Mouse (Mus musculus): ENCODE measurements at regions not wholly inside any gene's neighbourhood (a gene's known extent, or its start where the extent isn't known, plus 50 kb on each side); places are given as distances from the start of the nearest gene placed in this dataset.

DNA sequence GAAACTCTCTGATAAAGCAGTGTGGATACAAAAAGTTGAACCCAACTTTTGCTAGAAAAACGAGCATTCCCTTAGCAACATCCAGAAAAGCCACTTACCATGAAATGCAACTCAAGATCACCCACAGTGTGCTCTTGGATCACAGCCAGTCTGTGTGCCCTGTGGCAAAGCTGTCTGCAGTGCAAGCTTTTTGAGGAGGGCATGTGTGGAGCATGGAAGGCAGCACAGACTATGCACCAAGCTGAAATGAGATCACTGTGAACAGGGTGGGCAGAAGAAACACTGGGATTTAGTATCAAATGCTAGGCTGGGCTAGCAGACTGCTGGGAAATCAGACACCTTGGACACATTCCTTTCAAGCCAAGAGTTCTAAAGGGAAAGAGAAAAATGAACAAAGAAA, 162.4 kb downstream of the Sim1 start:
- Histone ChIP-seq H3K9me3 (ENCODE audit: control insufficient read depth, low read length) (no peaks in the 10 kb centered on the region), H3K4me3 (ENCODE audit: low read length) (no peak overlapping the region), H3K4me1 (ENCODE audit: control insufficient read depth, insufficient read depth, low read length) (no peaks in the 10 kb centered on the region), H3K36me3 (ENCODE audit: control insufficient read depth, insufficient read depth, low read length) (no peaks in the 10 kb centered on the region), H3K27ac (ENCODE audit: low read depth, low read length) (no peak overlapping the region), H3K9ac (ENCODE audit: low read depth, low read length) (no peak overlapping the region), H3K4me2 (replicated peaks; ENCODE audit: low read depth, low read length) (no peak overlapping the region), H3K27me3 (ENCODE audit: control insufficient read depth, insufficient read depth, low read length) (no peaks in the 10 kb centered on the region)
- WGBS: 61% methylated on average over 1 of the region's 1 CpGs
- ATAC-seq (ENCODE audit: low FRiP score, low TSS enrichment): no peak

DNA sequence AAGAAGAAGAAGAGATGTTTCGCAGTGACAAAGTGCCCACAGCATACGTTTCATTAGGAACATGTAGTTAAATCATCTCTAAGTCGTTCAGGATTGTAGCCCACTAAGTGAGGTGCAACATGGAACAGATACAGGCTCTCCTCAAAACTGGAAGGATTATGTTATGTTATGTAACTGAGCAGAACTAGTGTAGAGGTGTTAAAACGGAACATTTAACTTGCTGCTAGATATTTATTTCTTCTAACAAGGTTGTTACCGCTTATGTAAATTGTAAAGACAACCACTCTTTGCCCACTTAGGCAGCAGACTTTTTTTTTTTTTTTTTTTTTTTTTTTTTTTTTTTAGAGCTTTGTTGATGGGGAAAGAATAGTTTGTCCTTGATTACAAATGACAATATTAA, 163.8 kb downstream of the Sim1 start:
- Histone ChIP-seq H3K9me3 (ENCODE audit: control insufficient read depth, low read length) (no peaks in the 10 kb centered on the region), H3K27me3 (ENCODE audit: control insufficient read depth, insufficient read depth, low read length) (no peaks in the 10 kb centered on the region), H3K4me1 (ENCODE audit: control insufficient read depth, insufficient read depth, low read length) (no peaks in the 10 kb centered on the region), H3K9ac (ENCODE audit: low read depth, low read length) (no peak overlapping the region), H3K4me3 (ENCODE audit: low read length) (no peak overlapping the region), H3K4me2 (replicated peaks; ENCODE audit: low read depth, low read length) (no peak overlapping the region), H3K27ac (ENCODE audit: low read depth, low read length) (no peak overlapping the region), H3K36me3 (ENCODE audit: control insufficient read depth, insufficient read depth, low read length) (no peaks in the 10 kb centered on the region)
- no peak for ATAC-seq (ENCODE audit: low FRiP score, low TSS enrichment)
- 81% methylated on average over 5 of the region's 5 CpGs for WGBS

DNA sequence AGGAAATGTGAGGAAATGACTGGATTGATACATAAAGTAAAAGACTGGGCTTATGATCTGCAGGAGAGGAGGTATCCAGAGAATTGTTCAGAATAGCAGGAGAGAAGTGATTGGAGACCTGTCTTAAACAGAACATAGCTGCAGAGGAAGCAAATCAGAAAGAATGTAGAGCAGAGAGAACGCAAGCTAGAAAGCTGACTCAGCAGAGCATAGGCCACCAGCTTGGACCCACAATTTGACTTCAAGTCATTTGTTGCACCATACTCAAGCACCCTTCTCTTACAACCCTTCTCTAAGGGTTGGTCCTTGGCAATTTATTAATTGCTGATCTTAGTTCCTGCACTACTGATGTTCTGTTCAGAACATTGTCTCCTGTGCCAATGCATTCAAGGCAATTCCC, 207.0 kb downstream of the Sim1 start:
- no peak for ATAC-seq (ENCODE audit: low FRiP score, low TSS enrichment)
- H3K36me3 ChIP-seq (ENCODE audit: control insufficient read depth, insufficient read depth, low read length): no peaks in the 10 kb centered on the region
- H3K27me3 ChIP-seq (ENCODE audit: control insufficient read depth, insufficient read depth, low read length): no peaks in the 10 kb centered on the region
- no peak overlapping the region for H3K4me2 ChIP-seq (replicated peaks; ENCODE audit: low read depth, low read length)
- WGBS: 91% methylated on average over 1 of the region's 1 CpGs
- no peaks in the 10 kb centered on the region for H3K4me1 ChIP-seq (ENCODE audit: control insufficient read depth, insufficient read depth, low read length)
- no peak overlapping the region for H3K27ac ChIP-seq (ENCODE audit: low read depth, low read length)
- H3K9ac ChIP-seq (ENCODE audit: low read depth, low read length): no peak overlapping the region
- no peaks in the 10 kb centered on the region for H3K9me3 ChIP-seq (ENCODE audit: control insufficient read depth, low read length)
- H3K4me3 ChIP-seq (ENCODE audit: low read length): no peak overlapping the region

DNA sequence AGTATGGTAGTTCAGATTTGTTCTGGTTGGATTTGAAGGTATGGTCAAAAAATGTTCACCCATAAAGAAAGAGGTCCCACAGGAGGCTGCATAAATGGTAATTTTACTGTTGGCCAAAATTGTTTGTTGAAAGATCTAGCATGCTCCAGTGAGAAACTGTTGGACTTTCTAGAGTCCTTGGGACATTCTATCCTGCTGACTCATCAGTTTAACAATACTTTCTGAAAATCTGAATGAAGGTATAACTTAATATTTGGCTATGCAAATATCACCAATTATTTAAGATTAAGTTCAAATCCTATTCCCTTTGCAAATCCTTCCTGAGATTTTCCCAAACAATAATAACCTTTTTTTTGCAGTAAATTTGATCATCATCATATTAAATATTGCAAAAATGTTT, 257.3 kb downstream of the Sim1 start:
- Histone ChIP-seq H3K9ac (ENCODE audit: low read depth, low read length) (no peak overlapping the region), H3K4me3 (ENCODE audit: low read length) (no peak overlapping the region), H3K27ac (ENCODE audit: low read depth, low read length) (no peak overlapping the region), H3K27me3 (ENCODE audit: control insufficient read depth, insufficient read depth, low read length) (no peaks in the 10 kb centered on the region), H3K4me1 (ENCODE audit: control insufficient read depth, insufficient read depth, low read length) (no peaks in the 10 kb centered on the region), H3K36me3 (ENCODE audit: control insufficient read depth, insufficient read depth, low read length) (no peaks in the 10 kb centered on the region), H3K9me3 (ENCODE audit: control insufficient read depth, low read length) (no peaks in the 10 kb centered on the region), H3K4me2 (replicated peaks; ENCODE audit: low read depth, low read length) (no peak overlapping the region)
- no peak for ATAC-seq (ENCODE audit: low FRiP score, low TSS enrichment)

DNA sequence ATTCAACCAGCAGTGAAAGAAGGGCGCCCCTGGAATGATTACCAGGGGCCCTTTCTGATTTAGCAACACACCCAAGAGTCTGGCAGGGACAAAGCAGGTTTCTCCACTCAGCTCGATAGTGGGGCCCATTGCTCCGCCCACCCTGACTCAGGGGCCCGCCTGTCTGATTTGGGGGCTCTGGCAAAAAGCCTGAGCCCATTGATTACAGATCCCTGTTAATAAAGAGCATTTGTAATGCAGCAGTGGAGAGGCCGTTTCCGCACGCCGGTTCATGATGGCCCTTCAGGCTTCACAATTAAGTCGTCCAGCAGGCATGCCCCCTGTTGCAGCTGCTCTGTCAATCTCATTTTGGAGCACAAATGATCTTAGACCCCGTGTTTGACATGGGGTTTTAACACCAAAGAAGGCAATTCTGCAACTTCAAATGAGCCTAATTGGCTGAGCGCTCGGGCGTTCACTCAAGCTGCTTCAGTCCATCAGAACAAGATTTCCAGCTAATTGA, 259.0 kb downstream of the Sim1 start:
- Histone ChIP-seq H3K4me2 (replicated peaks; ENCODE audit: low read depth, low read length) (peak overlapping the region; percentile 27), H3K27ac (ENCODE audit: low read depth, low read length) (no peak overlapping the region), H3K27me3 (ENCODE audit: control insufficient read depth, insufficient read depth, low read length) (no peaks in the 10 kb centered on the region), H3K4me3 (ENCODE audit: low read length) (peak overlapping the region; percentile 16), H3K9ac (ENCODE audit: low read depth, low read length) (no peak overlapping the region; the same call in 1 of the 2 replicates), H3K9me3 (ENCODE audit: control insufficient read depth, low read length) (no peaks in the 10 kb centered on the region), H3K4me1 (ENCODE audit: control insufficient read depth, insufficient read depth, low read length) (no peaks in the 10 kb centered on the region), H3K36me3 (ENCODE audit: control insufficient read depth, insufficient read depth, low read length) (no peaks in the 10 kb centered on the region)
- 17% methylated on average over 13 of the region's 13 CpGs for WGBS
- peak; percentile 72 for ATAC-seq (ENCODE audit: low FRiP score, low TSS enrichment)

DNA sequence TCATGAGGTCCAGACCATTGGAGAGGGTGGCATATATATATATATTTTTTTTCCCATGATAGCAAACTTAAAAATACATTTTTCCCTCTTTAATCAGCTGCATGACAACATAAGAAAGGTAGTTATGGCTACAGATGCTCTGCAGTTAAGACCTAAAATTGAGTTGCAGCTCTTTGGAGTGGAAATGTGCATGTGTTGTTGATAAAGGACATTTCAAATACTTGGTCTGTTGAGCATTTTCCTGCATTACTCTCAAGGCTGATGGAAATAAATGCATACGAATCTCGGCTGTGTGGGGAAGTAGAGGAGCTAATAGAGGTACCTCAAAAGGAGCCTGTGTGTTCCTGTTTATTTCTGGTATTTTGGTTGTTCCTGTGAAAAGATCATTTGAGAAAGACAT, 259.5 kb downstream of the Sim1 start:
- Histone ChIP-seq H3K4me3 (ENCODE audit: low read length) (no peak overlapping the region), H3K36me3 (ENCODE audit: control insufficient read depth, insufficient read depth, low read length) (no peaks in the 10 kb centered on the region), H3K9me3 (ENCODE audit: control insufficient read depth, low read length) (no peaks in the 10 kb centered on the region), H3K9ac (ENCODE audit: low read depth, low read length) (no peak overlapping the region), H3K4me1 (ENCODE audit: control insufficient read depth, insufficient read depth, low read length) (no peaks in the 10 kb centered on the region), H3K4me2 (replicated peaks; ENCODE audit: low read depth, low read length) (peak overlapping the region; percentile 27; the same call in 1 of the 2 replicates), H3K27ac (ENCODE audit: low read depth, low read length) (no peak overlapping the region), H3K27me3 (ENCODE audit: control insufficient read depth, insufficient read depth, low read length) (no peaks in the 10 kb centered on the region)
- WGBS: 78% methylated on average over 2 of the region's 2 CpGs
- 0 out of 2 replicates have a peak, but pooled peaks have one; percentile 16 for ATAC-seq (ENCODE audit: low FRiP score, low TSS enrichment)

DNA sequence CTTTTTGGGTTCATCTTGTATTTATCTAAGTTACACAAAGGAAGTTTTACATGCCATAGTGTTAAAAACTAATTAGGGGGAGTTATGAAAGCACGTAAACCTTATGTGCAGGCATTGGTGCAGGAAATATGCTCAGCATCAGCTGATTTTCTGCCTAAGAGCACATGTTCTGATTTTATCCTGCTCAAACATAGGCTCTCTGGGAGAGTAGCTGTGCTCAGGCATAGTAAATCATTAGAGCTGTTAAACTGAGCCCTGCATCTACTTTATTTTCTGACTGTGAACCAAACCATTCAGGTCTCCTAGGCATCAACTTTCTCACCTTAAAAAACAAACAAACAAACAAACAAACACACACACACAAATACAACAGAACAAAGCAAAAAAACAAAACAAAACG, 260.2 kb downstream of the Sim1 start:
- no peak overlapping the region for H3K4me3 ChIP-seq (ENCODE audit: low read length)

DNA sequence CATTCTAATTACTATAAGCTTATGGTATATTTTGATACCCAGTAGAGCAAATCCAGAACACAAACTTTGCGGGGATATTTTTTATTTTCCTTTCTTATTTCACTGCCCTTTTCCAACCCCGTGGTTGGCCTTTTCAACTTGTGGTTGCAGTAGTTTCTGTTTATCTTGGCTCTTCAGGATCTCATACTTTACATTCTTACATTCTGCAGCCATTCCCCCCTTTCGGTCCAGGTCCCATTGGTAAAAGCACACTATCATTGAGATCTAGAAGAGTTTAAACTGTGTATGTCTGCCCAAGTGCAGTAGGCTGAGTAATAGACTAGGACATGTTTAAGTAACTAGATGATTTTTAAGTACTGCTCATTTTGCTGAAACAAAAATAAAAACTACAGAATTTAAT, 279.1 kb downstream of the Sim1 start:
- ATAC-seq (ENCODE audit: low FRiP score, low TSS enrichment): peak; percentile 43; the same call in 1 of the 2 replicates
- H3K27ac ChIP-seq (ENCODE audit: low read depth, low read length): no peak overlapping the region
- 56% methylated on average over 3 of the region's 3 CpGs for WGBS

More for the DNA sequence above, 260.2 kb downstream of the Sim1 start:
- Histone ChIP-seq H3K27me3 (ENCODE audit: control insufficient read depth, insufficient read depth, low read length) (no peaks in the 10 kb centered on the region), H3K36me3 (ENCODE audit: control insufficient read depth, insufficient read depth, low read length) (no peaks in the 10 kb centered on the region), H3K9me3 (ENCODE audit: control insufficient read depth, low read length) (no peaks in the 10 kb centered on the region), H3K9ac (ENCODE audit: low read depth, low read length) (no peak overlapping the region), H3K4me2 (replicated peaks; ENCODE audit: low read depth, low read length) (no peak overlapping the region), H3K27ac (ENCODE audit: low read depth, low read length) (no peak overlapping the region), H3K4me1 (ENCODE audit: control insufficient read depth, insufficient read depth, low read length) (no peaks in the 10 kb centered on the region)
- no peak for ATAC-seq (ENCODE audit: low FRiP score, low TSS enrichment)
- WGBS: 72% methylated on average over 2 of the region's 2 CpGs

DNA sequence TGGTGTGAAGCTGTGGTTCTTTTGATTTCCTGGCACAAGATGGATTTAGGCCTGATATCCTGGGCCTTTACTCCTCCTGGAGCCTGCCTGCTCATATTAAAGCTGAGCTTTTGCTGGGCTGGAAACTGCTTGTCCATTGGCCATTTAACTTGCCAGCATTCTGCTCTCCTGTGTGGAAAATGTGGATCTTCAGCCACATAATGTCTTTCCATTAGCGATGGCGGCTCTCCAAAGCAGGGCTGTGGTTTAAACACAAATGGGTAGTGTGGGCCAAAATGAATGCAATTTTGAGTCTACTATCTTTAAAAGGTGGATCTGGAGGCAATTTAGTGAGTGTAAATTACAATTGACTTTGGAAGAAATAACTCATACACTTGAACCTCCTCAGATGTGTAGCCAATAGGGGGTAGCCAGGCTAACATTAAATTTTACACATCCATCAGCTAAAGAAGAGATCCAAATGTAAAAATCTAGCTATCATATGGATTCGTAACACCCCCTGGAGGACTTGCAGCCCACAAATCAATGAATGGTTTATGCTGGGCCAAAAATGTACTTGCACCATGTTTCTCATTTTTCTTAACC, 281.5 kb downstream of the Sim1 start:
- no peaks in the 10 kb centered on the region for H3K9me3 ChIP-seq (ENCODE audit: control insufficient read depth, low read length)
- ATAC-seq (ENCODE audit: low FRiP score, low TSS enrichment): no peak
- H3K27ac ChIP-seq (ENCODE audit: low read depth, low read length): no peak overlapping the region
- no peaks in the 10 kb centered on the region for H3K27me3 ChIP-seq (ENCODE audit: control insufficient read depth, insufficient read depth, low read length)
- no peak overlapping the region for H3K4me2 ChIP-seq (replicated peaks; ENCODE audit: low read depth, low read length)
- H3K4me1 ChIP-seq (ENCODE audit: control insufficient read depth, insufficient read depth, low read length): no peaks in the 10 kb centered on the region
- no peak overlapping the region for H3K9ac ChIP-seq (ENCODE audit: low read depth, low read length)
- H3K36me3 ChIP-seq (ENCODE audit: control insufficient read depth, insufficient read depth, low read length): no peaks in the 10 kb centered on the region
- 91% methylated on average over 3 of the region's 3 CpGs for WGBS
- no peak overlapping the region for H3K4me3 ChIP-seq (ENCODE audit: low read length)

More for the DNA sequence above, 279.1 kb downstream of the Sim1 start:
- Histone ChIP-seq H3K4me2 (replicated peaks; ENCODE audit: low read depth, low read length) (no peak overlapping the region), H3K9ac (ENCODE audit: low read depth, low read length) (no peak overlapping the region), H3K9me3 (ENCODE audit: control insufficient read depth, low read length) (no peaks in the 10 kb centered on the region), H3K36me3 (ENCODE audit: control insufficient read depth, insufficient read depth, low read length) (no peaks in the 10 kb centered on the region), H3K27me3 (ENCODE audit: control insufficient read depth, insufficient read depth, low read length) (no peaks in the 10 kb centered on the region), H3K4me3 (ENCODE audit: low read length) (no peak overlapping the region), H3K4me1 (ENCODE audit: control insufficient read depth, insufficient read depth, low read length) (no peaks in the 10 kb centered on the region)
